Mouse (Mus musculus): ENCODE results near the gene Gmds.

Gmds gene

GRCm38 (mm10) chr13:31792480-31793132 is 545.9 kb downstream of the Gmds start:
- no peak for DNase-seq (ENCODE audit: low spot score in 2 of 2)

- DNase-seq (ENCODE audit: low spot score in 2 of 2), result no peak
Measured at GRCm38 (mm10) chr13:31784757-31785156, 553.8 kb downstream of the Gmds start.

DNA sequence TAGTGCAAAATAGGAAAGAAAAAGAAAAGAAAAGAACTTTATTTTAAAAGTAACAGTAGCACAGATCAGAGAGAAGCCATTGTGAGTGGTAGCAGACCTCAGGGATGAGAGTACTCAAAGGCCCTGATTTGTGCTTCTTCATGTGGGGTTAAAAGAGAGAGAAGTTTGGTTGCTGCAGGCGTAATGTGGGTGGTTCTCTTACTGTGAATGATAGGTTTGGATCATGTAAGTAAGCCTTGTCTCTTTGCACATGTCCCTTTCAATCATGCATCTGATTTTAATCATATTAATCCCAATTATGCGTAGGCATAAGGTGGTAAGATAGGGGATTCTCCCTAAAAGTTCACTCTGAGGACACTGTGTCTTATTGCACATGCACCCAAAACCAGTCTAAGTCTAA is 556.5 kb downstream of the Gmds start:
- no peak for DNase-seq (ENCODE audit: low spot score in 2 of 2)

DNA sequence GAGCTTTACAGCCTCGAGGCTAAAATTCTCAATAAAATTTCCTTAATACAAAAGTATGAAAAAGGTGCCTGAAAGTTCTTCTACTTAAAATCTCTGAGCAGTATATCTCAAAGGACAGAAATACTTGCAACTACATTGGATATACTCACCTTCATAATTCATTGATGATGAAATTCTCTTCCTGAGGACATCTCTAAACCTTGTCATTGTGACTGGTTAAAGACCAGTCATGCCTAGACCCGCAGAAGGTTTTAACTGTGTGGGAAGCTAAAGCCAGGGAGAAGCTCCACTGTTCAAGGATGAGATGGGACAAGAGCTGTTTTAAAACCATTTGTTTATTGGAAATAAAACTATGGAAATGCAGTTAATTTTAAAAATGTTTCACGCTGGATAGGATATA is 558.2 kb downstream of the Gmds start:
- DNase-seq (ENCODE audit: low spot score in 2 of 2), result no peak

DNA sequence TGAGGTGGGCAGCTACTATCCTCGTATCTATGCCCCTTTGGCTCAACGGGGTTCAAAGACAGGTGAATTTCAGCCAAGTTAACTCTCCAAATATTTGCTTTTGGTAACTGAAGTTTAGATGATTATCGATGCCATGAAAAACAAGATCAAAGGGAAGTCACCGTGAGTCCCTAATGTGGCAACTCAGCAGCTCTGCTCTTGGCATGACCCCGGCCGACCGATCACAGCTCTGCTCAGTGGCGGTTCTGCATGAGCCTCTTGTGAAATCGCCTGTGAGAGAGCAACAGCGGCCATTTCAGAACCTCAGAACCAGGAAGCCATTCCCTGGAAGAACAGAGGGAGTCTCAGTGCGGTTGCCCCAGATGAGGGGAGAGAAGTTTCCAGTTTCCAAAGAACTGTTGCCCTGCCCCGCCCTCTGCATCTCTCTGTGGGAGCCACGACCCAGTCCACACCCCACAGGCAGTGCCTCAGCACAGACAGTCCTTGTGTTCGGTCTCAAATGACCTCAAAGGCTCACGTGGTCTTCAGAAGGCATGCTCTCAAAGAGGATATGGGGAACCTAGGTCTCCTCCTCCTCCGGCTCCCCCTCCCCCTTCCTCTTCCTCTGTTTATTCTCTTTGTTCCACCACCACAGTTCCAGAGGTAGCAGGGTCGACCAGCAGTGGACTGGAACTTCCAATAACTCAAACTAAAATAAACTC is 559.1 kb downstream of the Gmds start:
- no peak for DNase-seq (ENCODE audit: low spot score in 2 of 2)

GRCm38 (mm10) chr13:31775762-31776161 is 562.8 kb downstream of the Gmds start:
- DNase-seq (ENCODE audit: low spot score in 2 of 2), result no peak

DNA sequence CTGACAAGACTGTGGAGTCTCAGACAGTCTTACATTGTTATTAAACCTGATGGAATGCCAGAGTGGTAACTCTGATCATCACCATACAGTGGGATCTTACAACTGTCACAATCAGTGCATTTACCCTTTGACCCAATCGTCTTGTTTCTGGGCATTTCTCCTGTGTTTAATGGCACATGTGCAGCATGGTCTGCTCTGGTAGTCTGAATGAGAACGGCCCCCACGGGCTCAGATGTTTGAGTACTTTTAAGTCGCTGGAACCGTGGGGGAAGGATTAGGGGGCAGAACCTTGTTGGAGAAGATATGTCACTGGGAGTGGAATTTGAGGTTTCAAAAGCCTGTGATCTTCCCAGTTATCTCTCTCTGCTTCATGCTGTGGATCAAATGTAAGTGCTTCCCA is 565.7 kb downstream of the Gmds start:
- no peak for DNase-seq (ENCODE audit: low spot score in 2 of 2)
